Mouse (Mus musculus) stomach, embryonic 15.5 days (tissue): ENCODE measurements at regions not wholly inside any gene's neighbourhood (a gene's known extent, or its start where the extent isn't known, plus 50 kb on each side); places are given as distances from the start of the nearest gene placed in this dataset.

ENCODE experiments used
- ATAC-seq: fragments of 200-750 bp; cut with Nextera tagmentation; 2 replicates; pipeline ENCODE4 v1.8.0; 2017; ENCODE audit warnings: low read depth, moderate number of reproducible peaks, moderate TSS enrichment; ENCODE audit not compliant: insufficient read depth, low FRiP score
- H3K27ac ChIP-seq: fragments of 300-500 bp; sonication (generic); 2 replicates; pipeline ENCODE4 v1.5.1; 2015; ENCODE audit warnings: mild to moderate bottlenecking, inconsistent platforms
- H3K27me3 ChIP-seq: fragments of 300-500 bp; sonication (generic); replicated peaks from 2 replicates; pipeline ENCODE4 v1.6.1; 2015; ENCODE audit warnings: inconsistent platforms
- H3K36me3 ChIP-seq: fragments of 300-500 bp; sonication (generic); 2 replicates; pipeline ENCODE4 v1.6.1; 2015; ENCODE audit warnings: inconsistent platforms
- H3K4me1 ChIP-seq: fragments of 300-500 bp; sonication (generic); 2 replicates; pipeline ENCODE4 v1.6.1; 2015; ENCODE audit warnings: inconsistent platforms
- H3K4me2 ChIP-seq: fragments of 300-500 bp; sonication (generic); 2 replicates; pipeline ENCODE4 v1.6.1; 2015; ENCODE audit warnings: mild to moderate bottlenecking, inconsistent platforms
- H3K4me3 ChIP-seq: fragments of 300-500 bp; sonication (generic); replicated peaks from 2 replicates; pipeline ENCODE4 v1.5.1; 2015; ENCODE audit warnings: inconsistent platforms
- H3K9ac ChIP-seq: fragments of 300-500 bp; sonication (generic); 2 replicates; pipeline ENCODE4 v1.6.1; 2015; ENCODE audit warnings: inconsistent platforms
- H3K9me3 ChIP-seq: fragments of 300-500 bp; sonication (generic); 2 replicates; pipeline ENCODE4 v1.6.1; 2016; ENCODE audit warnings: inconsistent platforms
- WGBS: fragments of 180-500 bp; shearing (Covaris S2); methylation state at CpG from one replicate; pipeline ENCODE4 v1.1.7; 2015; 5-methylcytosine and 5-hydroxymethylcytosine counted together

DNA sequence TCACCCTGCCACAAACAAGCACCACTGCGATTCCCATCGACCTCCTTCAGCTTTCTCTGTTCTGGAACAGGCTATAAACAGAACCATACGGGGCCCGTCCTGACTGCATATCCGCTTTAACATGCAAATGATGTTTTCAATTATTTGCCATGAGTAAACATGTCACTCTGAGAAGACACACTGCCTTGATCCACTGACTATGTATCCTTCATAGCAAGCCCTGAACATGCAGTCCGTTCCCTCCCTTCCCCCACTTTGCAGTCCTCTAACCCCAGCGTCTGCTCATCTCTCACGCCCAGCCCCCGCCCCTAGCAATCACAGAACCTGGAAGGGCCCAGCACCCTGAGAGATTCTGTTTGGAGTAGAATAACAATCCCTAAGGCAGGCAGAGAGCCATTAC is 89.4 kb upstream of the Rybp start:
- no peak overlapping the region for H3K4me3 ChIP-seq
- no peaks in the 10 kb centered on the region for H3K27me3 ChIP-seq
- H3K4me1 ChIP-seq: peaks cover 16% of the 10 kb centered on the region
- H3K4me2 ChIP-seq: no peak overlapping the region
- no peak for ATAC-seq
- H3K9me3 ChIP-seq: no peaks in the 10 kb centered on the region
- WGBS: 24% methylated on average over 9 of the region's 9 CpGs
- H3K9ac ChIP-seq: no peak overlapping the region
- H3K27ac ChIP-seq: no peak overlapping the region
- no peaks in the 10 kb centered on the region for H3K36me3 ChIP-seq

DNA sequence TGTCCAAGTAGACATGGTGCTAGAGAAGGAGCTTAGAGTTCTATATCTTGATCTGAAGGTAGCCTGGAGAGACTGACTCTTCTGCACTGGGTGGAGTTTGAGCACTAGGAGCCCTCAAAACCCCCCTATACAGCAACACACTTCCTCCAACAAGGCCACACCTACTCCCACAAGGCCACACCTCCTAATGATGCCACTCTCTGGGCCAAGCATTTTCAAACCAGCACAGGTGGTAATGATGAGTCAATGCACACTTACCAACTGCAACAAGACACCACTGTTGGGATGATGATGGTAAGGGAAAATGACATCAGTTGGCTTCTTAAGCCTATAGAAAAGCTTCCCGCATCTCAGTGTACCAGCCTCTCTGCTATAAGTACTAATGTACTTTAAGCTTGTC is 83.5 kb upstream of the Rybp start:
- H3K27me3 ChIP-seq: no peaks in the 10 kb centered on the region
- H3K4me3 ChIP-seq: no peak overlapping the region
- H3K36me3 ChIP-seq: no peaks in the 10 kb centered on the region
- no peak for ATAC-seq
- H3K4me2 ChIP-seq: no peak overlapping the region
- WGBS: 91% methylated on average over 1 of the region's 1 CpGs
- H3K4me1 ChIP-seq: no peaks in the 10 kb centered on the region
- H3K9ac ChIP-seq: no peak overlapping the region
- H3K27ac ChIP-seq: no peak overlapping the region
- H3K9me3 ChIP-seq: no peaks in the 10 kb centered on the region

DNA sequence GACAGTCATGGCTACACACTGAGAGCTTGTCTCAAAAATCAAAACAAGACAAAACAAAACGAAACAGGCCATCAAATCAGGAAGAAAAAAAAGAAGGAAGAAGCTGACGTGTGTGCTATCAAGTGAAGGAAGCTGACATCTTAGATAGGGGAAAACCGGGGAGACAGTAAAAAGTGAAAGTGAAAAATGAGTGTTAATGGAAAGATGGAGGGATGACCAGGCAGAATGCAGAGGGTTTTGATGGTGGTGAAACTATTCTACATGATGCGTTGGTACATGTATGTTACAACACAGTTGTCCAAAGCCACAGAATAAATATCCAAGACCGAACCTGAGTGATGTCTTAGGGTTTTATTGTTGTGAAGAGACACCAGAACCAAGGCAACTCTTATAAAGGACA is 83.1 kb upstream of the Rybp start:
- WGBS: 79% methylated on average over 5 of the region's 5 CpGs
- no peak for ATAC-seq
- H3K27ac ChIP-seq: no peak overlapping the region
- H3K4me3 ChIP-seq: no peak overlapping the region
- H3K9ac ChIP-seq: no peak overlapping the region
- H3K27me3 ChIP-seq: no peaks in the 10 kb centered on the region
- no peaks in the 10 kb centered on the region for H3K36me3 ChIP-seq
- no peak overlapping the region for H3K4me2 ChIP-seq
- no peaks in the 10 kb centered on the region for H3K4me1 ChIP-seq
- H3K9me3 ChIP-seq: no peaks in the 10 kb centered on the region

DNA sequence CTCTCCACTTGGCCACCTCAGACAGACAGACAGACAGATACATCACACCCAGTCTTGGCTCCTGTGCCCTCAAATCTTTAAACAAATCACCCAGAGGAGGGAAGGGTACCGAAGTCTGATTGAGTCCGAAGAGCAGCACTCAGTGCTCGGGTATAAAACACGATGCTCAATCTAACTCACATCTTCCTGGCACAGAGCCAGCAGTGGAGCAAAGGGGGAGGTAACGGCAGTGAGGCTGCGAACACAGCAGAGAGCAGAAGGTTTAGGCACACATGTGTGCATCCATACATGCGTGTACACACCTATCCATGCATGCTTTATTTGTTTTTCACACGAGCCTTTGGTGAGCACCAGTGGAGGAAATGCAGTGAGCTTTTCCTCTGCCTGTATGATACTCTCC is 78.9 kb upstream of the Rybp start:
- Histone ChIP-seq H3K4me3 (no peak overlapping the region), H3K36me3 (no peaks in the 10 kb centered on the region), H3K9ac (no peak overlapping the region), H3K4me2 (no peak overlapping the region), H3K27ac (no peak overlapping the region), H3K27me3 (no peaks in the 10 kb centered on the region), H3K9me3 (no peaks in the 10 kb centered on the region), H3K4me1 (no peaks in the 10 kb centered on the region)
- WGBS: 46% methylated on average over 8 of the region's 8 CpGs
- no peak for ATAC-seq

DNA sequence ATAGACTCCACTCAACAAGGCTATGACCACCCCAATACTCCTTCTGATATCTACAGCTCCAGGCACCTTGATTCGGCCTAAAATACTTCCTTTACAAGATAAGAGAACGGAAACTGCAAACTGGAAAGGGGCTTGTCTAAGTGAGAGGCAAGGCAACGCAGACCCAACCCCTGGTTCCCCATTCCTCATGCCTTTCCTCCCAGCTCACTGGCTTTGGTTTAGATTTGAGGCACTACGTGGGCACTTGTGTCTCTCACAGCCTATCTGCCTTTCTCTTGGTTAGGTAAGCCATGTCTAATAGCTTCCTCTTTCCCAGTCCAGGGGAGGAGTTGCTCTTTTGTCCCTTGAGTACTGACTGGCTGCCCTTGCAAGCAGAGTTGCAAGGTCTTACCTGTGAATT is 78.5 kb upstream of the Rybp start:
- Histone ChIP-seq H3K36me3 (no peaks in the 10 kb centered on the region), H3K9ac (no peak overlapping the region), H3K27me3 (no peaks in the 10 kb centered on the region), H3K27ac (no peak overlapping the region), H3K4me2 (no peak overlapping the region), H3K4me3 (no peak overlapping the region), H3K4me1 (no peaks in the 10 kb centered on the region), H3K9me3 (no peaks in the 10 kb centered on the region)
- ATAC-seq: no peak
- WGBS: 71% methylated on average over 4 of the region's 4 CpGs

DNA sequence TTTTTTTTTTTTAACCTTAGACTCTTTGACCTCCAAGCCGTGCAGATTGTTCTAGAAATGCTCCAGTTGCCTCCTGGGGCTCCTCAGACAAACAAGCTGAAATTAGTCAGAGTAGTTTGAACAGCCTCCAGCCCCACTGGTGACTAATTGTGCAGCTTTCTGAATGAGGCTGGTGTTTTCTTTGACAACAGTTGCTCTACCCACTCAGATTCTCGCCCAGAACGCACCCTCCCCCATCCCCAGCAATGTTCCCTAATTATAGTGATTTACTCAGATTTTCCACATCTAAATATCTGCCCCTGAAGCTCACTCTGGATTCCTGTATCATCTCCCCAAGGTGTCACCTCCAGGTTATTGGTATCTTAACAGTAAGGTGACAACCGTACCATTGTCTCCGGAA is 76.4 kb upstream of the Rybp start:
- Histone ChIP-seq H3K4me3 (no peak overlapping the region), H3K4me1 (no peaks in the 10 kb centered on the region), H3K27ac (no peak overlapping the region), H3K36me3 (no peaks in the 10 kb centered on the region), H3K9ac (no peak overlapping the region), H3K4me2 (no peak overlapping the region), H3K27me3 (no peaks in the 10 kb centered on the region), H3K9me3 (no peaks in the 10 kb centered on the region)
- WGBS: 77% methylated on average over 5 of the region's 5 CpGs
- no peak for ATAC-seq

DNA sequence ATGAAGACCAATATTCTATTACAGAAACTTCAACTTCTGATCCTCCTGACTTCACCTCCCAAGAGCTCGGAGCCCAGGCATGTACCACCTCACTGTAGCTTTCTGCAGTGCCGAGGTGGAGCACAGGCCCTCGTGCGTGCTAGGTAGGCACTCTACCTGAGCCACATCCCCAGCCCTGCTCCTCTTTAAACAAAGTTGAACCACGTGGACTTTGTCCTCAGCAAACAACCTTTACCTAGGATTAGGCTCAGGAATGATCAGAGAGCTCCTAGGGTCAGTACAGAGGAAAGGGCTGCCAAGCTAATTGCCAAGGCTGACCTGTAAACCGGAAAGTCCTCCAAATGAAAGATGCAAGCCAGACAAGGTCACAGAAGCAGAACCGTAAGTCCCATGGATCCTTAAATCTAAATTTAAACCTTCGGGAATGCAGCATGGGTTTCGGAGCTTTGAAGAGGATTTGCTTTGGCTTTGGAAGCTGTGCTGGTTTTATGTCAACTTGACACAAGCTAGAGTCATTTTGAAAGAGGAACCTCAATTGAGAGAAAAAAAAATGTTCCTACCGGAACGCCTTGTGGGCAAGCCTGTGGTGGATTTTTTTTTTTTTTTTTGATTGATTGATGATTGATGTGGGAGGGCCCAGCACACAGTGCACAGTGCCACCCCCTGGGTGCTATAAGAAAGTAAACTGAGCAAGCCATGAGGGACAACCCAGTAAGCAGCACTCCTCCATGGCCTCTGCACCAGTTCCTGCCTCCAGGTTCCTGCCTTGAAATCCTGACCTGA is 69.5 kb upstream of the Rybp start:
- H3K27ac ChIP-seq: no peak overlapping the region
- H3K27me3 ChIP-seq: no peaks in the 10 kb centered on the region
- no peaks in the 10 kb centered on the region for H3K36me3 ChIP-seq
- no peak overlapping the region for H3K4me3 ChIP-seq
- no peaks in the 10 kb centered on the region for H3K9me3 ChIP-seq
- no peaks in the 10 kb centered on the region for H3K4me1 ChIP-seq
- H3K4me2 ChIP-seq: no peak overlapping the region
- 59% methylated on average over 11 of the region's 11 CpGs for WGBS
- H3K9ac ChIP-seq: no peak overlapping the region
- peak; percentile 72; the same call in 1 of the 2 replicates for ATAC-seq

DNA sequence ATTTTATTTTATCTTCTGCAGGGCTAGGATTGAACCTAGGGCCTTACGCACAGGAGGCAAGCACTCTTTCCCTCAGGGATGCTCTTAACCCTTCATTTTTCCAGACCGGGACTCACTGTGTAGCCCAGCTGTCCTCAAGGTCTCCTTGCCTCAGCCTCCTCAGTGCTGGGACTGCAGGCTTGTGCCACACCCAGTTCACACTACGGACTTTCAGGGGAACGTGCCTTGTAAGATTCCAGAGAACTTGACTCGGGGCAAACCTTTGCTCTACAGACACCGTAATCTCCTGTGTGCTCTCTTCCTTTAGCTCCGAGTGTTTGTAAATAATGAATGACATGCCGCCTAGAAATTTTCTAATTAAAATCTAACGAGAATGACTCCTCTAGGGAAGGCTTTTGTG is 68.6 kb upstream of the Rybp start:
- WGBS: 61% methylated on average over 9 of the region's 9 CpGs
- ATAC-seq: no peak
- Histone ChIP-seq H3K9ac (no peak overlapping the region), H3K4me3 (no peak overlapping the region), H3K27me3 (no peaks in the 10 kb centered on the region), H3K9me3 (no peaks in the 10 kb centered on the region), H3K36me3 (no peaks in the 10 kb centered on the region), H3K4me1 (no peaks in the 10 kb centered on the region), H3K4me2 (no peak overlapping the region), H3K27ac (no peak overlapping the region)

DNA sequence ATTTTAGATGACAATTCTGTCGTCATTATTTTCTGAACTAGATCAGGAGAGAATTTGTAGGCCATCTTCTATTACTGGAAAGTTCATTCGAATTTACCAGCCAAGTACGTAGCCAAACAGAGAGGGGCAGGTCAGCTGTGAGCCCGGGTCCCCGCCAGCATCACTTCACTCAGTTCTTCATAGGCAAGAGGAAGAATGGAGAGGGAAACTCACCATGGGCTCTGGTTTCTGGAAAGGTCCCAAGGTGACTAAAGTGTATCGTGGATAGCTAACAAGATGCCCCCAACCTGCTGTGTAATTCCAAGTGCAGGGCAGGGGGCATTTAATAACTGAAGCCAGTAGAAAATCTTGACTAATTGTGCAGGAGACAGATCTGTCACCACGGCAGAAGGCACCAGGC is 60.2 kb upstream of the Rybp start:
- no peak for ATAC-seq
- no peak overlapping the region for H3K4me2 ChIP-seq
- no peak overlapping the region for H3K4me3 ChIP-seq
- no peaks in the 10 kb centered on the region for H3K27me3 ChIP-seq
- 80% methylated on average over 7 of the region's 7 CpGs for WGBS
- no peak overlapping the region for H3K9ac ChIP-seq
- H3K9me3 ChIP-seq: no peaks in the 10 kb centered on the region
- no peak overlapping the region for H3K27ac ChIP-seq
- H3K4me1 ChIP-seq: no peaks in the 10 kb centered on the region
- no peaks in the 10 kb centered on the region for H3K36me3 ChIP-seq

DNA sequence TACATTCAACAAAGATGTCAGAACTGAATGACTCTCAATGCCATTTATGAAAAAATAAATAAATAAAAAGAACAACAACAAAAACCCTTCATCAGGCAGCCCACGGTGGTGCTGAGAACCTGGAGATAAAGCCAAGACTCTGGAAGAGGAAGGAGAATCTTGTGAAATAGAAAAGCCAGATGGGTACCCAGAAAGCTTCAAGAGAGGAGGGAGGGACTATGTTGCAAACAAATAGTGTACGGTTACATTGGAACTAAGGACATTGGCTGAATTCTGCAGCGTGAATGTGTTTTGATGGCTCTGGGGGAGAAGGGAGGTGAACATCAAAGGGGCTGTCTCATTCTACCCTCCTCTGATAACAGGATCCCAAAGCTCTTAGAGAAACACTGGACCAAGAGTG is 57.8 kb upstream of the Rybp start:
- no peak overlapping the region for H3K27ac ChIP-seq
- no peak for ATAC-seq
- no peaks in the 10 kb centered on the region for H3K9me3 ChIP-seq
- no peaks in the 10 kb centered on the region for H3K4me1 ChIP-seq
- 74% methylated on average over 3 of the region's 3 CpGs for WGBS
- no peak overlapping the region for H3K9ac ChIP-seq
- H3K27me3 ChIP-seq: no peaks in the 10 kb centered on the region
- no peaks in the 10 kb centered on the region for H3K36me3 ChIP-seq
- no peak overlapping the region for H3K4me3 ChIP-seq
- H3K4me2 ChIP-seq: no peak overlapping the region

DNA sequence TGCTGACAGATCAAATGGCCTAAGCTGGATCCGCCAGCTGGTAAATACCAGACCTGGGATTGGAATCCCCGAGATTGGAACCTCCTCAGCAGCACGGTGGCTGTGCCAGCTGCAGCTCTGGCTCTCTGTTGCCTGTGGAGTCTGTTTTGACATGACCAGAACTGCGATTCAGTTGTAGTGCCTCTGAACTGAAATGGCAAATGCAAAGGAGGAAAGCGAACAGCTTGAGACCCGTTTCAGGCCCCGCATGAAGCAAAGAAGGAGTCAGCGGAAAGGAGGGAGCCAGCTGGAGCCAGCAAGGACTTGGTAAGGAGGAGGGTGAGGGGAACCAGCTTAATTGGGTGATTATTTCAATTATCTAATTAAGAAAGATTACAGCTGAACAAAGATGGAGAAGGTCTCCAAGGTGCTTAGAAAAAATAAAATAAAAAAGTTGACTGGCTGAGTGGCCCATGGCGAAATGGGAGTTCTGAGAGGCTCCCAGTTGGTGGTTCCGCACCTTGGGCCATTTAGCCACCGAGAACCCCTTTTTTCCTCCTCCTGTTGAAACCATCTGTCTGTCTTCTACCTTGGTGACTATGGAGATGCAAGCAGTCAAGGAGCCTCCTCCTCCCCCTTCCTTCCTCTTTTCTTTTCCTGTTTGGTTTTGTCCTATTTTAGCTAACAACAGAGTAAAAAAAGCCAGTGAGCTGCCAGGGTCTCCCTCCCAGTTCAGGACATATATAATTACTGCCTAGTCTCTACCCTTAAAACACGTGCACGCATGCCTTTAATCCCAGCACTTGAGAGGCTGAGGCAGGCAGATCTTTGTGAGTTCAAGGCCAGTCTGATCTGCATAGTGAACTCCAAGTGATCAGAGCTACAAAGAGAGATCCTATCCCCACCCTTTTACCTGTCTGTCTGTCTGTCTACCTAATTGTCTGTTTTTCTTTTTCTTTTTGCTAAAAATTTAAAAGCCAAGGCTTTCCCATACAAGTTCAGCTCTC is 54.3 kb upstream of the Rybp start:
- H3K4me3 ChIP-seq: no peak overlapping the region
- H3K27me3 ChIP-seq: no peaks in the 10 kb centered on the region
- H3K36me3 ChIP-seq: no peaks in the 10 kb centered on the region
- ATAC-seq: no peak
- no peak overlapping the region for H3K4me2 ChIP-seq
- peaks cover 4% of the 10 kb centered on the region; the same call in 1 of the 2 replicates for H3K4me1 ChIP-seq
- H3K9me3 ChIP-seq: no peaks in the 10 kb centered on the region
- no peak overlapping the region for H3K9ac ChIP-seq
- 58% methylated on average over 13 of the region's 13 CpGs for WGBS
- H3K27ac ChIP-seq: no peak overlapping the region

DNA sequence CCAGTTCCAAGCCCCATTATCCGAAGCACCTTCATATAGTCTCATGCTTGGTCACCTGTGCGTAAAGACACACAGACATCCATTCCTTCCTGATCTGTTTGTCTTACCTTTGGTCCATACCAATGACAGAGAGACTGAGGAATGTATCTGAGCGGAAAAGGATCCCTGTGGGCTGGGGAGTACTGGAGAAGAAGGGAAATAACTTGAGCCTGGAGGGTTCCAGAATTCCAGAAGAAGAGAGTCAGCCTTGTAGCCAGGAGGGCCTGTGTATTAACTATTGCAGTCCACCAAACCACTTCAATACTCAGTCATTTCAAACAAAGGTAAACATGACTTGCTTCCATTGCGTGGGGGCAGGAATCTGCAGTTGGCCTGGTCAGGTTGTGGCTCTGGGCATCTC is 51.0 kb upstream of the Rybp start:
- Histone ChIP-seq H3K27ac (no peak overlapping the region), H3K9ac (no peak overlapping the region), H3K4me2 (no peak overlapping the region), H3K9me3 (no peaks in the 10 kb centered on the region), H3K36me3 (no peaks in the 10 kb centered on the region), H3K4me1 (peaks cover 9% of the 10 kb centered on the region; the same call in 1 of the 2 replicates), H3K27me3 (no peaks in the 10 kb centered on the region), H3K4me3 (no peak overlapping the region)
- ATAC-seq: no peak
- 85% methylated on average over 4 of the region's 4 CpGs for WGBS
